Mouse (Mus musculus) CH12.LX (cell line): ENCODE measurements around the gene Rdh7. TPM values are rescaled to one million over a fixed set of nuclear protein-coding genes. Genes with fewer than 3 reads are reported as not detected.

Source experiments
- DNase-seq: peaks from one replicate; pipeline ENCODE4 v3.0.0-alpha.2; 2013; ENCODE audit errors: extremely low read depth
- H3K27ac ChIP-seq: 2 replicates; pipeline ENCODE4 v1.5.1; 2012; ENCODE audit warnings: low read depth, mild to moderate bottlenecking, control low read depth, moderate library complexity; ENCODE audit not compliant: insufficient read depth
- H3K27me3 ChIP-seq: replicated peaks from 2 replicates; pipeline ENCODE3; 2012; ENCODE audit warnings: inconsistent platforms
- H3K36me3 ChIP-seq, 2 experiments: replicated peaks in 1 of 2; 2 replicates each; pipeline versions ENCODE3 to v1.6.1; 2012; ENCODE audit warnings: inconsistent platforms in 1 of 2, low read length in 1 of 2, mild to moderate bottlenecking in 1 of 2, mixed read lengths in 1 of 2, moderate library complexity in 1 of 2; ENCODE audit not compliant: control insufficient read depth in 1 of 2, insufficient read depth in 1 of 2
- H3K4me1 ChIP-seq, 2 experiments: 2 replicates each; pipeline ENCODE4 v1.6.1; 2012; ENCODE audit warnings: inconsistent platforms in 1 of 2, moderate library complexity in 1 of 2; ENCODE audit not compliant: insufficient read depth in 2 of 2, control insufficient read depth in 1 of 2
- H3K4me2 ChIP-seq: 2 replicates; pipeline ENCODE4 v1.6.1; 2012; ENCODE audit warnings: low read depth, mild to moderate bottlenecking, control low read depth; ENCODE audit not compliant: poor library complexity, insufficient read depth, severe bottlenecking
- H3K4me3 ChIP-seq, 3 experiments: fragments of 150-350 bp in 1 of 3; sonication (generic) in 1 of 3; replicated peaks in 1 of 3; 2 replicates each; pipeline versions ENCODE3 to v1.5.1; 2011 to 2012; ENCODE audit warnings: low read depth in 2 of 3, low read length in 2 of 3, mild to moderate bottlenecking in 2 of 3, moderate library complexity in 2 of 3, control low read depth in 1 of 3, improper control_type of control experiment in 1 of 3, inconsistent platforms in 1 of 3, mixed read lengths in 1 of 3; ENCODE audit not compliant: poor library complexity in 1 of 3
- H3K79me2 ChIP-seq: replicated peaks from 2 replicates; pipeline ENCODE4 v1.6.1; 2012; ENCODE audit warnings: mild to moderate bottlenecking, moderate library complexity; ENCODE audit not compliant: control insufficient read depth, poor library complexity, insufficient read depth, severe bottlenecking; ENCODE audit errors: extremely low read depth
- H3K9ac ChIP-seq: 2 replicates; pipeline ENCODE4 v1.6.1; 2012; ENCODE audit warnings: low read depth, mild to moderate bottlenecking, control low read depth, moderate library complexity; ENCODE audit not compliant: insufficient read depth
- H3K9me3 ChIP-seq: replicated peaks from 2 replicates; pipeline ENCODE3; 2012; ENCODE audit warnings: low read length, inconsistent platforms, mixed read lengths
- CHD1 ChIP-seq: IDR thresholded peaks from 2 replicates; pipeline ENCODE4 v1.6.1; 2012; ENCODE audit warnings: low read depth, low read length, improper control_type of control experiment, inconsistent platforms
- E2F4 ChIP-seq: IDR thresholded peaks from 2 replicates; pipeline ENCODE4 v1.6.1; 2011; ENCODE audit warnings: low read depth, low read length, improper control_type of control experiment; ENCODE audit not compliant: insufficient replicate concordance
- ELF1 ChIP-seq: IDR thresholded peaks from 2 replicates; pipeline ENCODE4 v1.6.1; 2014; ENCODE audit warnings: low read depth, mild to moderate bottlenecking, inconsistent platforms, low read length, improper control_type of control experiment
- EP300 ChIP-seq: IDR thresholded peaks from 2 replicates; pipeline ENCODE4 v1.6.1; 2011; ENCODE audit warnings: low read length, improper control_type of control experiment
- GABPA ChIP-seq: IDR thresholded peaks from 2 replicates; pipeline ENCODE4 v1.6.1; 2012; ENCODE audit warnings: low read depth, low read length, improper control_type of control experiment, inconsistent platforms; ENCODE audit not compliant: insufficient replicate concordance
- IRF4 ChIP-seq: IDR thresholded peaks from 2 replicates; pipeline ENCODE4 v1.6.1; 2014; ENCODE audit warnings: low read depth, mild to moderate bottlenecking, inconsistent platforms, low read length, improper control_type of control experiment
- JUN ChIP-seq: IDR thresholded peaks from 2 replicates; pipeline ENCODE4 v1.6.1; 2011; ENCODE audit warnings: low read depth, mild to moderate bottlenecking, low read length, improper control_type of control experiment, moderate library complexity; ENCODE audit not compliant: insufficient read depth
- JUND ChIP-seq: conservative IDR thresholded peaks from 2 replicates; pipeline ENCODE4 v1.6.1; 2011; ENCODE audit warnings: low read depth, low read length, improper control_type of control experiment
- MAX ChIP-seq: IDR thresholded peaks from 2 replicates; pipeline ENCODE4 v1.6.1; 2011; ENCODE audit warnings: low read length, improper control_type of control experiment
- MAZ ChIP-seq: IDR thresholded peaks from 2 replicates; pipeline ENCODE4 v1.6.1; 2012; ENCODE audit warnings: low read depth, mild to moderate bottlenecking, inconsistent platforms, low read length, improper control_type of control experiment, moderate library complexity
- MXI1 ChIP-seq: IDR thresholded peaks from 2 replicates; pipeline ENCODE4 v1.6.1; 2011; ENCODE audit warnings: mild to moderate bottlenecking, low read depth, low read length, improper control_type of control experiment
- MYC ChIP-seq: IDR thresholded peaks from 2 replicates; pipeline ENCODE4 v1.6.1; 2011; ENCODE audit warnings: low read depth, mild to moderate bottlenecking, improper control_type of control experiment, low read length
- NELFE ChIP-seq: IDR thresholded peaks from 2 replicates; pipeline ENCODE4 v1.6.1; 2011; ENCODE audit warnings: low read depth, low read length, improper control_type of control experiment
- NRF1 ChIP-seq: IDR thresholded peaks from 2 replicates; pipeline ENCODE4 v1.6.1; 2014; ENCODE audit warnings: low read depth, mild to moderate bottlenecking, inconsistent platforms, low read length, improper control_type of control experiment, moderate library complexity
- RCOR1 ChIP-seq: conservative IDR thresholded peaks from 2 replicates; pipeline ENCODE4 v1.6.1; 2012; ENCODE audit warnings: low read depth, mild to moderate bottlenecking, inconsistent platforms, low read length, improper control_type of control experiment
- SMC3 ChIP-seq: IDR thresholded peaks from 2 replicates; pipeline ENCODE4 v1.6.1; 2011; ENCODE audit warnings: low read depth, low read length, improper control_type of control experiment
- TCF12 ChIP-seq: IDR thresholded peaks from 2 replicates; pipeline ENCODE4 v1.6.1; 2014; ENCODE audit warnings: low read depth, mild to moderate bottlenecking, inconsistent platforms, low read length, improper control_type of control experiment
- UBTF ChIP-seq: IDR thresholded peaks from 2 replicates; pipeline ENCODE4 v1.6.1; 2012; ENCODE audit warnings: low read depth, mild to moderate bottlenecking, inconsistent platforms, low read length, improper control_type of control experiment, moderate library complexity
- USF1 ChIP-seq: IDR thresholded peaks from 2 replicates; pipeline ENCODE4 v1.6.1; 2014; ENCODE audit warnings: low read depth, mild to moderate bottlenecking, inconsistent platforms, low read length, improper control_type of control experiment
- dilution Hi-C: fragments of 300-500 bp; cut with MboI; formaldehyde crosslinking; loops from 2 replicates; pipeline ENCODE4 v1.14.3; 2020; ENCODE audit warnings: low sequenced_read_pairs; ENCODE audit not compliant: extremely low pct_unique_long_range_greater_than_20kb, extremely low pct_ligation_motif_present
- in situ Hi-C: fragments of 300-500 bp; cut with MboI; formaldehyde crosslinking; loops from 3 replicates; pipeline ENCODE4 v1.14.3; 2019; ENCODE audit warnings: low sequenced_read_pairs, low pct_ligation_motif_present, low pct_unique_long_range_greater_than_20kb, mixed read lengths
- polyA plus RNA-seq: library from polyadenylated mRNA; unstranded; fragments of >175 nt; gene quantifications from 2 replicates; pipeline ENCODE4 v1.2.1, GENCODE M21; 2012; ENCODE audit warnings: low read depth; ENCODE audit not compliant: insufficient read length
- total RNA-seq, 2 experiments: library from RNA; depleted of rRNA; stranded (reverse); fragments of 300-350 nt in 1 of 2; fragments of >200 nt in 1 of 2; gene quantifications; 2 replicates each; pipeline ENCODE4 v1.2.3; 2012 to 2014

Gene Rdh7
- total and polyA plus RNA-seq, 3 experiments: not detected

DNA sequence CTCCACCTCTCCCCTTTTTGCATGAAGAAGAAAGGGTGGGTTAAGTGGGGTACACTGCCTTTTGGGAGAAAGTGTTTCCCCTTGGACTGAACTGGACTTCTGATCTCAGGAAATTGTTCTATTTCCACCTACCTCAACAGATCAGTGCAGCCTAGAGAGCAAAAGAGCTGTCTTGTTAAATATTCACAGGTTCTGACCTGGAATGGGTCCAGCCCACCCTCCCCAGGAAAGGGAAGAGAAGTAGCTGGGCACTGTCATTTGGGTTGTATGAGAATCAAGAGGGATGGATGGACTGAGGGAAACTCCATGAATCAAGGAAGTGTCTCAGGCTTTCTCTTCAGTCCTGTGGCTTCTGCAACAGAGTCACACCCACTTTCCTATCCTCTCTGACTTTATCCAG, 23.7 kb downstream of the Rdh7 start:
- no peaks in the 10 kb centered on the region for H3K79me2 ChIP-seq
- H3K4me3 ChIP-seq: no peak overlapping the region
- dilution Hi-C loops: no loop called here
- H3K9ac ChIP-seq: no peak overlapping the region
- no peak overlapping the region for H3K27ac ChIP-seq
- no peaks in the 10 kb centered on the region for H3K4me1 ChIP-seq
- H3K9me3 ChIP-seq: no peaks in the 10 kb centered on the region
- H3K4me2 ChIP-seq: no peak overlapping the region
- DNase-seq: no peak
- no peak for TF ChIP-seq SMC3
- no peak for TF ChIP-seq JUND
- no peak for TF ChIP-seq UBTF
- TF ChIP-seq EP300: no peak
- no peak for TF ChIP-seq RCOR1
- TF ChIP-seq NELFE: no peak
- no peak for TF ChIP-seq E2F4
- no peak for TF ChIP-seq CHD1
- TF ChIP-seq GABPA: no peak
- H3K36me3 ChIP-seq: no peaks in the 10 kb centered on the region
- H3K27me3 ChIP-seq: peaks cover 57% of the 10 kb centered on the region
- in situ Hi-C loops: no loop called here

DNA sequence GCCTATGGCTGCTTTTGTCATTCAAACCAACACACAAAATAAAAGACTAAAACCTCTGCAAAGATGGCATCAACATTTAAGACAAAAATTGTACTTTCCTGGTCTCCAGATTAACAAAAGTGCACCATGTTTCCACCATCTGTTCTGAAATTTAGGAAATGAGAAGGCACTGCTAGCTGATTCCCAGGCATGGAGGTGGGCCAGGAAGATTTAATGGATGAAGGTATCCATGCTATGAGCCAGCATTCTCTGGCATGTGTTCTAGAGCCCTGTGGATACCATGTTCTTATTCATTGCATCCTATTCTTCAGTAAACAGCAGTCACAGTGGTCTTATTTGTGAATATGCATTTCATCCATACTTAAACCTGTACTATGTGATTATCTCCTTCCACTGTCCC, 32.2 kb downstream of the Rdh7 start:
- no peak overlapping the region for H3K4me3 ChIP-seq
- no peaks in the 10 kb centered on the region for H3K36me3 ChIP-seq
- H3K79me2 ChIP-seq: no peaks in the 10 kb centered on the region
- peaks cover 52% of the 10 kb centered on the region for H3K27me3 ChIP-seq
- in situ Hi-C loops (no loop called here), dilution Hi-C loops (no loop called here)
- H3K27ac ChIP-seq: no peak overlapping the region
- no peak for TF ChIP-seq MAZ
- TF ChIP-seq MAX: no peak
- TF ChIP-seq TCF12: no peak
- TF ChIP-seq IRF4: no peak
- no peak overlapping the region for H3K9ac ChIP-seq
- DNase-seq: no peak
- H3K9me3 ChIP-seq: no peaks in the 10 kb centered on the region
- H3K4me1 ChIP-seq: no peaks in the 10 kb centered on the region
- H3K4me2 ChIP-seq: no peak overlapping the region

DNA sequence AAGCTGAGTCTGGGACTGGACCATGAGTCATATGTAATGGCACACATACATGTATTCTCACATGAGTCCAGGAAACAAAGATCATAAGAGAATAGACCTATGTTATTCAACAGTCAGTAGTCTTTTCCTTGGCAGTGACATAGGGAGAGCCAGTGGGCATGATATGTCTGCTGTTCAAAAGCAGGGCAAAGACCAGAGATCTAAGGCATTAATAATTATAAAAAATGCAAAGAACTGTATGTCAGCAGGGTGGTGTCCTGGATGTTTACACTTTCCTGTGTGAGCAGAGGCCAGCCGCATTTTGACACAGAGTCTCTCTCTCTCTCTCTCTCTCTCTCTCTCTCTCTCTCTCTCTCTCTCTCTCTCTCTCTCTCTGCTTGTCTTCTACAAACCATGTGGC, 39.0 kb downstream of the Rdh7 start, which contains the start of gene Rdh19:
TSS of gene Rdh19 (plus strand) at position 301 of the 400 bp plus-strand sequence.
- in situ Hi-C loops: no loop called here

More for the DNA sequence above, 39.0 kb downstream of the Rdh7 start, which contains the start of gene Rdh19:
- Histone ChIP-seq H3K4me3 (no peak within 1 kb of the TSS), H3K27me3 (peaks cover 31% of the 10 kb centered on the region), H3K27ac (no peak within 1 kb of the TSS), H3K4me1 (no peaks in the 10 kb centered on the region), H3K79me2 (no peaks in the 10 kb centered on the region), H3K36me3 (no peaks in the 10 kb centered on the region), H3K9me3 (peaks cover 13% of the 10 kb centered on the region), H3K4me2 (no peak within 1 kb of the TSS), H3K9ac (no peak within 1 kb of the TSS)
- DNase-seq: no peak
- TF ChIP-seq ELF1: no peak
- no peak for TF ChIP-seq MXI1
- no peak for TF ChIP-seq NRF1
- no peak for TF ChIP-seq USF1
- TF ChIP-seq JUN: no peak
- TF ChIP-seq JUND: no peak
- no peak for TF ChIP-seq MYC
- TF ChIP-seq IRF4: no peak
- dilution Hi-C loops: no loop called here
